Mouse (Mus musculus) frontal cortex, postnatal 10 days (tissue): Measurements from ENCODE around the gene Ranbp3.
A peak's percentile ranks its signal among the peaks of the same experiment; 100 is the strongest.

Experiments used
- DNase-seq, 2 experiments: peaks; one replicate each; pipeline ENCODE4 v3.0.0; 2022; ENCODE audit warnings: low spot score in 2 of 2, mixed read lengths in 1 of 2

The Ranbp3 gene

GRCm38 (mm10) chr17:56673647-56674416 lies 738 bp downstream of the Ranbp3 start:
- peak in 1 of 2 experiments; percentile 42 for DNase-seq

DNA sequence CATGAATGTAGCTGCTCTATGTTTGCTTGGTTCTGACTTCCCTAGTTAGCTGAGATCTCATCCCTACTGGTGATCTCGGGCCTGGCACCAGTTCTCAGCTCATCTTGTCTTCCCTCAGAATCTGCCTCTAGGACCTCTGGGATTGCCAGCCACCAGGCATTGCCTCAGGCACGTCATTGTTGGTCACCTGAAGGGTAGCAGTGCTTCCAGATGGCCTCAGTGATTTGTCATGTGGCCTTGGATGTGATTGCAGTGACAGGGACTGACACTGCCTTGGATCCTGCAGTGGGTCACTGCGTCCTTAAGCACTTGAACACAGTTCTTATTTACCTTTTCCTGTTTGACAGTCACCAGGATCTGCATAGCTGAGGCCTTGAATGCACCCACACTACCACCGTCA lies 8.7 kb downstream of the Ranbp3 start:
- no peak for DNase-seq

- no peak for DNase-seq
These were observed 9.8 kb downstream of the Ranbp3 start for GRCm38 (mm10) chr17:56682880-56683279.

DNA sequence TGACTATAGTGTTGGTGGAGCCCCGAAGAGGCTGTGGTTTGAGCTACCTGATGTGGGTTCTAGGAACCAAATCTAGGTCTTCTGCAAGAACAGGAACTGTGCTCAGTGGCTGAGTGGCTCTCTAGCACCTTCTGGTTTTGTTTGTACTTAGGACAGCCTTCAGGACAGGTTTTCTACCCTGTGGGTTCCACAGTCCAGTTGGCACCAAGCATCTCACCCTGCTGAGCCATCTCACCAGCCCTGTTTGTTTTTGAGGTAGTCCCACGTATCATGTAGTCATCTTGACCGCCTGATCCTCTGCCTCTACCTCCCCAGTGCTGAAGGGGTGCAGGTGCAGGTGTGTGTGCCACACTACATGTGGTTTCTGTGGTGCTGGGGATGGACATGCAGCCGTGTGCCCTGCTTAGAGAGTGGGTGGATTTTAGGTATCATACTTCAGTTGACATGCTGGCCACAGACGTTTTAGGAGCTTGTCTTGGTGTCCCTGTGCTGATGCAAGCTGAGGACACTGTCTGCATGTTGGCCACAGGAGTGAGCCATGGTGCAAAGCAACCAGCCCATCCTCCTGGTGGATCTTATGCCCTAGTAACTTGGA lies 10.5 kb downstream of the Ranbp3 start:
- no peak for DNase-seq

GRCm38 (mm10) chr17:56684649-56685048 lies 11.6 kb downstream of the Ranbp3 start:
- no peak for DNase-seq

DNA sequence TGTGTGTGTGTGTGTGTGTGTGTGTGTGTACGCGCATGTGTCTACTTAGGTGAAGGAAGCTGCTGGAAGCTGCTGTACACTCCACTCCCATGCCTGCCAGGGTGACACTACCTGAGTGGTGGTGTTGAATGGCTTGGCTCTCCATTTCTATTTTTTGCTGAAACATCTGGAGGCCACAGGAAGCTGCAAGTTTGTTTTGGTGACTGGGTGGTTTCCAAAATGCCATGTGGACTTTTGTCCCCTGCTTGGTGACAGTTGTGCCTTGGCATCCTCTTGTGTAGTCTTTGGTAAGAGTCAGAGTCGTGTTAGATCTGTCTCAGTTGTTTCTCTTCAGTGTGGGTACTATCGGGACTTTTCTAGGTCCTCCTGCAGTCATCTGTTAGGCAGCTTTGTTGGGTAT lies 13.7 kb downstream of the Ranbp3 start:
- DNase-seq: no peak

DNA sequence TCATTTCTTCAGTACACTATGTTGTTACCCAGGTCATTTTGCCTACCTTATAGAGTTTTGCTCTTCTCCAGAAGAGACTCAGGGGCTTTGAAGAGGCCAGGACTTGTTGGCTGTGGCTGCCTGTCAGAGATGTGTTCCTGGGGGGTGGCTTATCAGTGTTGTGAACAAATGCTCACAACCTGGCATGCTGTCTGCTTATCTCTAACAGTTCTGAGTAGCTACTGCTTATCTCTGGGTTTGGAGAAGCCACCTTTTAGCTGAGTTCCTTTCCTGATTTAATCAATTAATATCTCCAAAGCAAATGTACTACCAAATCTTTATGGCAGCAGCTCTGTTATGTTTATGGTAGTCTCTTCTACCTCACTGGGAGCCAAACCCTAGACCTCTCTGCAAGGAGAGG lies 15.0 kb downstream of the Ranbp3 start:
- no peak for DNase-seq

DNA sequence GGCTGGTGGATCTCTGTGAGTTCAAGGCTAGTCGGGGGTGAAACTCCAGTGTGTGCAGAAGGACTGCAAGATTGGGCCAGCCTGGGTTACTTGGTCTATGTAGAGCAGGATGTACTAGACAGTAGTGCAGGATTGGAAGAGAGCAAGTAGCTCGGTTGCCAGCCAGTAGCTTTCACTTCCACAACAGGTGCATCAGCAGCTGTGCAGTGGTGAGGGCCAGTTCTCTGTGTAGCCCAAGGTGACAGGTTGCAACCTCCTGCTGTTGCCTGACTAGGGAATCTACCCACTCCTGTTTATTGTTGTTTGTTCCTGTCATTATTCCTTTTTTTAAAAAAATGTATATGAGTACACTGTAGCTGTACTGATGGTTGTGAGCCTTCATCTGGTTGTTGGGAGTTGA lies 15.6 kb downstream of the Ranbp3 start:
- no peak for DNase-seq

DNA sequence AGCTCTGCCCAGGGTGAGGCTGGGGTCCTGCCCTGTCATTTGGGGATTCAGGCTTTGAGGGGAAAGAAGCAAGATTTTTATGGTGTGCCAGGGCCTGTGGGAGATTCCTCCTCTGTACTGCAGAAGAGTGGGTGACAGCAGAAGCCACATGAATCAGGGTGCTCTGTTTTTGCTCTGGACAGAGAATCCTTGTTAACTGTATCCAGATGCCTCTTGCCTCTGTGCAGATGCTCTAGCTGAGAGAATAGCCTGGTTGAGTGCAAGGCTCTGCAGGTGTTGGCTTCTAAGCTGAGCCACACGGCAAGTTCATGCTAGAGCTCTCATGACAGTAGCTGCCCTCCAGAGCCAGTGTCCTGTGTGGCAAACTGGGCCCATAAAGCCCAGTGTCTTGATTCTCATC lies 20.3 kb downstream of the Ranbp3 start:
- no peak for DNase-seq

DNA sequence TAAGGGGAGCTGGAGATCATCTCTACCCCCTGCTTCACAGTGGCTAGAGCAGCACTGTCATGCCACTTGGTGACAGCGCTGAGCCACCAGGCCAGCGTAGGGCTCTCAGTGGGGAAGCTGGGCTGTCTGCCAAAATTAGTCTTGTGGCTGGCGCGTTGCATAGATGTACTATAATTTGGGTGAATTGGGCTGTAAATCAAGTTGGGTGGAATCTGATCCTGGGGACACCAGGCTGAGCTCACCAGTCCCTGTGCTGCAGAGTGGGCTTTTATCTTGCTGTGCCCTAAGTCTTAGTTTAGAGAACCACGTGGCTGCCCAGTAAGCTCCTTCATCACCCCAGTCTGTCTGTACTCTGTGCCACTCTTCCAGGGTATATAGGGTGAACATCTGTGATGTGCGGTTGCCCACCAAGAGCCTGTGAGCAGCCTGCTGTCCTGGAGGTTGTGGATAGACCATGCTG lies 20.8 kb downstream of the Ranbp3 start:
- peak in 1 of 2 experiments; percentile 58 for DNase-seq

DNA sequence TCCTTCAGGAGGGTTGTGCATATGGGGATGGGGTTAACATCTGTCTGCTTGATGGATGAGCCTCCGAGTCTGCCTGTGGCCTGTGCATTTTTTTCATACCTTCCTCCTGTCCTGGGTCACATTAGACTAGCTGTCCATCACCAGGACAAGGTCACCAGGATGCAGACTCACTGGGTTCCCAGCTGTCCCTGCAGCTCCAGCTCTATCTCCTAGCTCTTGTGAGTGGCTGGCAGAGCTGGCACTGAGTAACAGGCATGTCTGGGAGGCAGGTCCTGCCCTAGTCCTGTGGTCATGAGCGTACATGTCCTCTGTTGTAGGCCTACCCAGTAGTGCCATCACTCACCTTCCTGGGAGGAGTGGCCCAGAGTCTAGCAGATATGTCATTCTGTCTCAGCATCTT lies 27.4 kb downstream of the Ranbp3 start:
- no peak for DNase-seq

GRCm38 (mm10) chr17:56703038-56703437 lies 29.9 kb downstream of the Ranbp3 start:
- no peak for DNase-seq

GRCm38 (mm10) chr17:56706515-56706914 lies 33.4 kb downstream of the Ranbp3 start:
- no peak for DNase-seq

DNA sequence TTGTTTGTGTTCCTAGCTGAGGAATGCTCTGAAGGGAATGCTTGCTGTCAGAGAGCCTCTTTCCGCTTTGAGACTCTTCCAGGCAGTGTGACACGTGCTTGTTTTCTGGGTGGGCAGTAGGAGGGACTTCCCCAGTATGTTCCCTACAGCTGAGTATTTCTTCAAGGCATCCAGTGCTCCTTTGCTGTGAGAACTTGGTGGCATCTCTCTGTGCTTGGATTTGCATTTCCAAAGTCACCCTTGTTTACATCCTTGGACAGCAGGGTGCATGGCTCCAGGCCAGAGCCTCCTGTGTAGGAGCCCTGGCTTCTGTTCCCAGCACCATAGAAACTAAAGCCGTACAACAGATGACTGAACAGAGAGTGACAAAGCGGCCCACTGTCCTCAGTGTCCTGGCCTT lies 35.6 kb downstream of the Ranbp3 start:
- DNase-seq: no peak

GRCm38 (mm10) chr17:56709708-56710107 lies 36.6 kb downstream of the Ranbp3 start:
- no peak for DNase-seq

DNA sequence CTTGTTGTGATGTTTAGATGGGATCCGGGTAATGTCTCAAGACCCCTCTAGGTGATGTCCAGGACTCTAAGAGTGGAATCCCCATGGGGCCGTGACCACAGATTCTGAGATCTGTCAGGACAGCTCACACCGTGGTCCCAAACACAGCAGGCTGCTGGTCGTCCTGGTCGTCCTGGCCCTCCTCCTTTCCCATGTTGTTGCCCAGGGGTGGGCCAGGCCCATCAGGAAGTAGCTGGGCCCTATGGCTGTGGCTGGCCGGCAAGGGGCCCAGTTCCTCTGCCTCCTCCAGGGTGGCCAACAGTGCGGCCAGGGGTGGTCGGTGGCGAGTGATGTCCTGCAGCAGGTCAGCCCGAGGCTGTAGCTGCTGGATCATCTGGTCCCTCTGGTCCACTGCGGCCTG lies 42.3 kb downstream of the Ranbp3 start:
- DNase-seq: no peak

DNA sequence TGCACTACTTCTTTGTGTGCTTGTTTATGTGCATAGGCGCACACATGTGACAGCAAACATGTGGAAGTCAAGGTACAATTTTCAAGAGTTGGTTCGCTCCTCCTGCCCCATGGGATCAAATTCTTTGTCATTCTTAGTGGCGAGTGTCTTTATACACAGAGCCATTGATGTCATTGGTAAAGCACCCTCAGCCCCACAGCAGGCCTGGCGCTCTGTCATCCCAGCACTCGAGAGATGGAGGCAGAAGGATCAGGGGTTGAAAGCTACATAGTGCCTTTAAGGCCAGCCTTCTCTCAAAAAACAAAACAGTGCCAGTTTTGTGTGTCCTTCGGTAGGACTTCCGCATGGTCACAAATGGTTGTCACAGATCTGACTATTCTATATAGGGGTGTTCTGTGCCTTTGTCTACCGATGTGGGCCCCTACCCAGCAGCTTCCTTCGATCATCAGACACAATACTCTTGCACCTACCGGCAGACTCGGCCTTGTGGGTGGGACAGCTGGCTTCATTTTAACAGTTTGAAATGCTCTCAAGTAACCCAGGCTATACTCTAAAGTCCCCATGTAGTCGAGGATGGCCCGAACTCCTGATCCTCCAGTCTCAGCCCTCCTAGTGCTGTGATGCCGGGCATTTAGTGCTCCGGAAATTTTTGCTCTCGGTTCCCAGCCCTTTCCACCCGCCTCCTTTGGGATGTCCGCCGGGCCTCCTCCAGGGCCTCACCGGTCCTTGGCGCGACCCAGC lies 43.0 kb downstream of the Ranbp3 start:
- DNase-seq: no peak

DNA sequence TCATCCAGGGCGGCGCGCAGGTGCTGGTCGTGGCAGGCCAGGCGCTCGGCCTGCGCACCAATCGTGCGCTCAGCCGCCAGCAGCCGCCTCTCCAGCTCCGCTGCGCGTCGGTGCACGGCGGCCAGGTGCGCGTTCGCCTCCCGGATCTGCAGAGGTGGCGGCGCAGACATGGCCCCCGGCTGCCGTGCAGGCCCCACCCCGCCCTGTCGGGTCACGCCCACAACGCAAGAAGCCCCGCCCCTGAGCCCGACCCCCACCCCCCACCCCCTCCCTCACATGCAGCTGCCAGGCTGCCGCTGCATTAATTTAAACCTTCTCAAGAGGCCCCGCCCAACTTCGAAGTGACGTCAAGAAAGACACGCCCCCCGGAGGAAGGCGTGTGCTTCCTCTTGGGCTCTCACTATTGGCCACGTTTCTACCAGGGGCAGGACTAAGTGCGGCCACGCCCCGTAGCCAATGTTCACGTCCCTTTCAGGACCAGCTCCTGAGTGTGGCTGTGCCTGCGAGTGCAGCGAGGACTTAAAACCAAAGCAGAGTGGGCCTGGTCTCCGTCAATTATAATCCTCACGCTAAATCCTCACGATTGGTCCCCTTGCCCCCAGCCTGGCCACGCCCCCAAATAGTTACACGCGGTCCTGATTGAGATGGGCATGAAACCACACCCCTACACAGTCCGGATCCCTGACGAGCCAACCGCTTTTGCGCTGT lies 43.7 kb downstream of the Ranbp3 start:
- DNase-seq: peak; percentile 97 to 99

- DNase-seq: peak; percentile 85 to 92
These were observed 44.4 kb downstream of the Ranbp3 start, which contains the start of the genes Ndufa11 and Vmac for GRCm38 (mm10) chr17:56717363-56718058. Gene Ndufa11, plus strand, starts transcription at chr17:56717767. Gene Vmac, minus strand, starts transcription at chr17:56718022.

DNA sequence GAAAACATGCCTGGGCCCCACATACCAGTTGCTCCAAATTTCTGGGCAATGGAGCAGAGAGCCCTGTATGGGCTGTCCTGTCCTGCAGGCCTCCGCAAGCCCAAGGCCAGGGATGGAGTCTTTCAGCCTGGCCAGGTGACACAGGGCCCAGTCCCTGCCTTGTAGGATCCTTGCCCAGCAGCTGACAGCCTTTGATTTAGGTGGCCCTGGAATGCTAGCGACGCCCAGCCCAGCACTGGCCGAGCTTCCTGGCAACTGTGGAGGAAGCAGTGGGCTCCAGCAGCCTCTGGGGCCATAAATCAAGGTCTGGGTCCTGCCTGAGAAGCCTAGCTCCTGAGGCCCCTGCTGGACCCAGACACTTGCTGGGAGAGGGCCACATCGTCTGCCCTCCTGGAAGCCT lies 49.3 kb downstream of the Ranbp3 start:
- no peak for DNase-seq

DNA sequence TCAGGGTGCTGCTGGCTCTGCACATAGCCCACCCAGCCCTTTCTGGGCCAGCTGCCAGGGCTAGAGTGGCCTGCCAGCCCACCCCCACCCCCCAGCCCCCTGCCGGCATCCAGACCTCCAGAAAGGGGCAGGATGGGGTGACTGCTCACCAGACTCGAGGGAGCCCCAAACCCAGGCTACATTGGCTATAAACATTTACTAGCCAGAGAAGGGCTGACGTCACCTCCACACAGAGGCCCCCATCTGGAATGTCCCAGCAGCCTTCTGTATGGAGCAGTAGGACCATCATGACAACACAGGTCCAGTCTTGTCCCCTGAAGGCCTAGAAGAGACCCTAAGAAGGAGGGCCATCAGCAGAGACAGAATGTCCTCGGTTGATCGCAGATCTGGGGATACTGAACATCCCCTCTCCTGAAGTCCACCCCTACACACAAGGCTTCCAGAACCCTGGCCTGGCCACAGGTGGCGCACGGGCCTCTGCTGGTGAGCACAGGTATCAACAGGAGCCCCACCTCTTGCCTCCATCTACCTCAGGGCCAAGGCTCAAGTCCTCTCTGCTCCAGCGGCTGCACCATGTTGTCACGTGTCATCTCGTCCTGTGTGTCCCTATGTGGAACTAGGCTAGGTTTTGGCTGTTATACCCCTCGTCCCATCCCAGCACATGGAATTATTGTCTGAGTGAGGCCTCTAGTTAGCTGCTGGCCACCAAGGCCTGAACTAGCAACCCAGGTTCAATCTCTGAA lies 50.5 kb downstream of the Ranbp3 start:
- no peak for DNase-seq
